8 mouse cellular contexts compared by ENCODE assay signal in genomic region chr4:135872015-135872414, GRCm38 (mm10). TPM values are rescaled to one million over a fixed set of nuclear protein-coding genes. Genes with fewer than 3 reads are reported as not detected.
DNase-seq lines count a peak whose midpoint lies in the region; ATAC-seq and TF ChIP-seq lines count a peak whose summit lies in the region.

No protein-coding gene starts in this region.

- H3K9ac ChIP-seq in forebrain, embryonic 14.5 days (ENCODE audit: low read length), result peak overlapping the region; percentile 95
- H3K9ac ChIP-seq in liver, embryonic 14.5 days (replicated peaks), result peak overlapping the region; percentile 88

- no peaks in the 10 kb centered on the region for H3K9me3 ChIP-seq in forebrain, embryonic 14.5 days (replicated peaks; ENCODE audit: control insufficient read depth, low read length)
- no peaks in the 10 kb centered on the region for H3K9me3 ChIP-seq in liver, embryonic 14.5 days (ENCODE audit: control insufficient read depth, low read length)

- peaks cover 40% of the 10 kb centered on the region for H3K4me1 ChIP-seq in forebrain, embryonic 14.5 days (ENCODE audit: control insufficient read depth, insufficient read depth, low read length)
- H3K4me1 ChIP-seq in liver, embryonic 14.5 days (replicated peaks; ENCODE audit: control insufficient read depth in 2 of 2, insufficient read depth in 2 of 2, low read length in 1 of 2), result peaks cover 31 to 37% of the 10 kb centered on the region in 2 experiments

- H3K27ac ChIP-seq in forebrain, embryonic 14.5 days (ENCODE audit: low read depth, low read length), result no peak overlapping the region
- peak overlapping the region; percentile 26; the same call in 1 of the 2 replicates for H3K27ac ChIP-seq in liver, embryonic 14.5 days

- H3K4me2 ChIP-seq in forebrain, embryonic 14.5 days (ENCODE audit: low read length), result peak overlapping the region; percentile 81
- peak overlapping the region; percentile 80 for H3K4me2 ChIP-seq in liver, embryonic 14.5 days (ENCODE audit: low read depth)

- no peak for TF ChIP-seq CTCF in liver, embryonic 14.5 days (IDR thresholded peaks at IDR 0.05; ENCODE audit: low read depth)

- H3K4me3 ChIP-seq in forebrain, embryonic 14.5 days (ENCODE audit: low read depth, low read length), result peak overlapping the region; percentile 64
- H3K4me3 ChIP-seq in liver, embryonic 14.5 days (ENCODE audit: insufficient read depth in 1 of 2, low read depth in 2 of 2, low read length in 2 of 2), result peak overlapping the region; percentile 78 to 91

- 50% methylated on average over 3 of the region's 3 CpGs for WGBS in forebrain, embryonic 14.5 days
- WGBS in liver, embryonic 14.5 days (ENCODE audit: insufficient replicate concordance), result 44% methylated on average over 3 of the region's 3 CpGs

- TF ChIP-seq EP300 in liver, embryonic 14.5 days (IDR thresholded peaks at IDR 0.05; ENCODE audit: low read depth), result no peak

- peak; percentile 48 for DNase-seq in embryo, embryonic 10.5 days (ENCODE audit: low spot score)
- DNase-seq in embryo, embryonic 9.5 days (ENCODE audit: extremely low spot score), result no peak
- DNase-seq in 3T3-L1 (ENCODE audit: low read depth, low spot score), result peak; percentile 30
- DNase-seq in forebrain, embryonic 14.5 days (ENCODE audit: low spot score), result no peak
- no peak for DNase-seq in liver, embryonic 14.5 days (ENCODE audit: low read depth in 3 of 3, low spot score in 3 of 3)
- no peak for DNase-seq in right cerebral cortex, adult 2 months (ENCODE audit: low spot score in 2 of 2)
- no peak for DNase-seq in layer of hippocampus, postnatal 36 days
- DNase-seq in gastrocnemius, adult 18-20 months (ENCODE audit: low spot score), result no peak

- H3K36me3 ChIP-seq in forebrain, embryonic 14.5 days (ENCODE audit: control insufficient read depth, insufficient read depth, low read length), result peaks cover 25% of the 10 kb centered on the region
- peaks cover 39% of the 10 kb centered on the region for H3K36me3 ChIP-seq in liver, embryonic 14.5 days (replicated peaks; ENCODE audit: control insufficient read depth, insufficient read depth, low read depth)

- H3K27me3 ChIP-seq in forebrain, embryonic 14.5 days (replicated peaks; ENCODE audit: control insufficient read depth, insufficient read depth, low read length), result no peaks in the 10 kb centered on the region
- no peaks in the 10 kb centered on the region for H3K27me3 ChIP-seq in liver, embryonic 14.5 days (ENCODE audit: control insufficient read depth, insufficient read depth, low read length)

- no peak for ATAC-seq in forebrain, embryonic 14.5 days
- no peak for ATAC-seq in liver, embryonic 14.5 days (ENCODE audit: insufficient read depth)

RNA-seq across cellular contexts. Expression of gene Pnrc2, which starts 1.6 kb away (rescaled TPM):
- 162 and 165 TPM in 2 replicates for polyA plus RNA-seq in forebrain, embryonic 14.5 days (2014; fragmentation: Nextera tagmentation; extraction: Ambion mirVana)
- 25.4 and 43.4 TPM in 2 replicates for polyA plus RNA-seq in liver, embryonic 14.5 days (2012; rRNA removed)
- 80.2 and 81.9 TPM in 2 replicates for polyA plus RNA-seq in liver, embryonic 14.5 days (2014; fragmentation: Nextera tagmentation; extraction: Ambion mirVana)
- 10 to 100 TPM; 54.5 to 56.3 TPM for total RNA-seq in layer of hippocampus, postnatal 36 days (2021)
- total RNA-seq in gastrocnemius, adult 18-20 months (2021), result 10 to 100 TPM; 39.8 to 42.2 TPM

RNA-seq across cellular contexts. Expression of gene Srsf10, which starts 16.5 kb away (rescaled TPM):
- polyA plus RNA-seq in forebrain, embryonic 14.5 days (2014; fragmentation: Nextera tagmentation; extraction: Ambion mirVana), result 259 and 304 TPM in 2 replicates
- polyA plus RNA-seq in liver, embryonic 14.5 days (2012; rRNA removed), result 33.2 and 49.6 TPM in 2 replicates
- 108 and 110 TPM in 2 replicates for polyA plus RNA-seq in liver, embryonic 14.5 days (2014; fragmentation: Nextera tagmentation; extraction: Ambion mirVana)
- total RNA-seq in layer of hippocampus, postnatal 36 days (2021), result 100 to 1,000 TPM in 1 of 2 experiments, 10 to 100 TPM in 1; 93.9 to 103 TPM
- 10 to 100 TPM; 25.6 to 27.0 TPM for total RNA-seq in gastrocnemius, adult 18-20 months (2021)

RNA-seq across cellular contexts. Expression of gene Cnr2, which starts 23.2 kb away (rescaled TPM):
- polyA plus RNA-seq in forebrain, embryonic 14.5 days (2014; fragmentation: Nextera tagmentation; extraction: Ambion mirVana), result 0.05 and 0.10 TPM in 2 replicates
- polyA plus RNA-seq in liver, embryonic 14.5 days (2012; rRNA removed), result 1.6 and 2.1 TPM in 2 replicates
- polyA plus RNA-seq in liver, embryonic 14.5 days (2014; fragmentation: Nextera tagmentation; extraction: Ambion mirVana), result 2.3 and 2.5 TPM in 2 replicates
- under 1 TPM in 1 of 2 experiments, not detected in 1; 0.15 TPM for total RNA-seq in layer of hippocampus, postnatal 36 days (2021)
- under 1 TPM in 1 of 2 experiments, not detected in 1; 0.12 TPM for total RNA-seq in gastrocnemius, adult 18-20 months (2021)

RNA-seq across cellular contexts. Expression of gene Fuca1, which starts 48.5 kb away (rescaled TPM):
- 53.1 and 60.7 TPM in 2 replicates for polyA plus RNA-seq in forebrain, embryonic 14.5 days (2014; fragmentation: Nextera tagmentation; extraction: Ambion mirVana)
- polyA plus RNA-seq in liver, embryonic 14.5 days (2012; rRNA removed), result 8.8 and 12.0 TPM in 2 replicates
- 19.0 and 23.6 TPM in 2 replicates for polyA plus RNA-seq in liver, embryonic 14.5 days (2014; fragmentation: Nextera tagmentation; extraction: Ambion mirVana)
- total RNA-seq in layer of hippocampus, postnatal 36 days (2021), result 10 to 100 TPM; 33.4 to 43.1 TPM
- total RNA-seq in gastrocnemius, adult 18-20 months (2021), result 10 to 100 TPM; 22.5 to 23.3 TPM

Comparison
In these comparisons a context has a peak if more than half of its experiments do, and no peak if none do; other contexts are left out.
1. DNase-seq: peak in embryo, embryonic 10.5 days (single experiment) and 3T3-L1 (single experiment); none in embryo, embryonic 9.5 days (single experiment), forebrain, embryonic 14.5 days (single experiment), liver, embryonic 14.5 days (0 of 3), right cerebral cortex, adult 2 months (0 of 2), layer of hippocampus, postnatal 36 days (0 of 2) and gastrocnemius, adult 18-20 months (single experiment).